Mouse (Mus musculus) heart, postnatal 0 days (tissue): ENCODE results near the gene 9030025P20Rik.

Source experiments
- CTCF ChIP-seq: IDR thresholded peaks from 2 replicates; pipeline ENCODE4 v1.5.1; 2016; ENCODE audit warnings: antibody characterized with exemption, control low read depth, low read depth
- EP300 ChIP-seq: IDR thresholded peaks from 2 replicates; pipeline ENCODE4 v1.6.1; 2016; ENCODE audit warnings: antibody characterized with exemption, low read depth

- TF ChIP-seq CTCF: no peak
- no peak for TF ChIP-seq EP300
These were observed 29.0 kb upstream of the 9030025P20Rik start for GRCm38 (mm10) chr17:14949161-14949827.
